Mouse (Mus musculus) CH12.LX (cell line): ENCODE data around the gene Sema6c. TPM values are rescaled to one million over a fixed set of nuclear protein-coding genes. Genes with fewer than 3 reads are reported as not detected.
A peak's percentile ranks its signal among the peaks of the same experiment; 100 is the strongest.

Experiments used
- DNase-seq: peaks from one replicate; pipeline ENCODE4 v3.0.0-alpha.2; 2013; ENCODE audit errors: extremely low read depth
- H3K27ac ChIP-seq: 2 replicates; pipeline ENCODE4 v1.5.1; 2012; ENCODE audit warnings: low read depth, mild to moderate bottlenecking, control low read depth, moderate library complexity; ENCODE audit not compliant: insufficient read depth
- H3K27me3 ChIP-seq: replicated peaks from 2 replicates; pipeline ENCODE3; 2012; ENCODE audit warnings: inconsistent platforms
- H3K36me3 ChIP-seq, 2 experiments: replicated peaks in 1 of 2; 2 replicates each; pipeline versions ENCODE3 to v1.6.1; 2012; ENCODE audit warnings: inconsistent platforms in 1 of 2, low read length in 1 of 2, mild to moderate bottlenecking in 1 of 2, mixed read lengths in 1 of 2, moderate library complexity in 1 of 2; ENCODE audit not compliant: control insufficient read depth in 1 of 2, insufficient read depth in 1 of 2
- H3K4me1 ChIP-seq, 2 experiments: 2 replicates each; pipeline ENCODE4 v1.6.1; 2012; ENCODE audit warnings: inconsistent platforms in 1 of 2, moderate library complexity in 1 of 2; ENCODE audit not compliant: insufficient read depth in 2 of 2, control insufficient read depth in 1 of 2
- H3K4me2 ChIP-seq: 2 replicates; pipeline ENCODE4 v1.6.1; 2012; ENCODE audit warnings: low read depth, mild to moderate bottlenecking, control low read depth; ENCODE audit not compliant: poor library complexity, insufficient read depth, severe bottlenecking
- H3K4me3 ChIP-seq, 3 experiments: fragments of 150-350 bp in 1 of 3; sonication (generic) in 1 of 3; replicated peaks in 1 of 3; 2 replicates each; pipeline versions ENCODE3 to v1.5.1; 2011 to 2012; ENCODE audit warnings: low read depth in 2 of 3, low read length in 2 of 3, mild to moderate bottlenecking in 2 of 3, moderate library complexity in 2 of 3, control low read depth in 1 of 3, improper control_type of control experiment in 1 of 3, inconsistent platforms in 1 of 3, mixed read lengths in 1 of 3; ENCODE audit not compliant: poor library complexity in 1 of 3
- H3K79me2 ChIP-seq: replicated peaks from 2 replicates; pipeline ENCODE4 v1.6.1; 2012; ENCODE audit warnings: mild to moderate bottlenecking, moderate library complexity; ENCODE audit not compliant: control insufficient read depth, poor library complexity, insufficient read depth, severe bottlenecking; ENCODE audit errors: extremely low read depth
- H3K9ac ChIP-seq: 2 replicates; pipeline ENCODE4 v1.6.1; 2012; ENCODE audit warnings: low read depth, mild to moderate bottlenecking, control low read depth, moderate library complexity; ENCODE audit not compliant: insufficient read depth
- H3K9me3 ChIP-seq: replicated peaks from 2 replicates; pipeline ENCODE3; 2012; ENCODE audit warnings: low read length, inconsistent platforms, mixed read lengths
- BHLHE40 ChIP-seq: IDR thresholded peaks from 2 replicates; pipeline ENCODE4 v1.6.1; 2011; ENCODE audit warnings: mild to moderate bottlenecking, low read depth, low read length, improper control_type of control experiment
- CHD1 ChIP-seq: IDR thresholded peaks from 2 replicates; pipeline ENCODE4 v1.6.1; 2012; ENCODE audit warnings: low read depth, low read length, improper control_type of control experiment, inconsistent platforms
- CHD2 ChIP-seq: IDR thresholded peaks from 2 replicates; pipeline ENCODE4 v1.6.1; 2011; ENCODE audit warnings: low read length, improper control_type of control experiment
- CTCF ChIP-seq, 2 experiments: IDR thresholded peaks in 1 of 2; conservative IDR thresholded peaks in 1 of 2; 2 replicates each; pipeline ENCODE4 v1.5.1; 2011 to 2012; ENCODE audit warnings: low read depth in 2 of 2, low read length in 2 of 2, improper control_type of control experiment in 1 of 2, inconsistent platforms in 1 of 2, mild to moderate bottlenecking in 1 of 2, moderate library complexity in 1 of 2
- E2F4 ChIP-seq: IDR thresholded peaks from 2 replicates; pipeline ENCODE4 v1.6.1; 2011; ENCODE audit warnings: low read depth, low read length, improper control_type of control experiment; ENCODE audit not compliant: insufficient replicate concordance
- ELF1 ChIP-seq: IDR thresholded peaks from 2 replicates; pipeline ENCODE4 v1.6.1; 2014; ENCODE audit warnings: low read depth, mild to moderate bottlenecking, inconsistent platforms, low read length, improper control_type of control experiment
- EP300 ChIP-seq: IDR thresholded peaks from 2 replicates; pipeline ENCODE4 v1.6.1; 2011; ENCODE audit warnings: low read length, improper control_type of control experiment
- ETS1 ChIP-seq: conservative IDR thresholded peaks from 2 replicates; pipeline ENCODE4 v1.6.1; 2012; ENCODE audit warnings: low read depth, mild to moderate bottlenecking, inconsistent platforms, low read length, improper control_type of control experiment, moderate library complexity
- GABPA ChIP-seq: IDR thresholded peaks from 2 replicates; pipeline ENCODE4 v1.6.1; 2012; ENCODE audit warnings: low read depth, low read length, improper control_type of control experiment, inconsistent platforms; ENCODE audit not compliant: insufficient replicate concordance
- HCFC1 ChIP-seq: IDR thresholded peaks from 2 replicates; pipeline ENCODE4 v1.6.1; 2012; ENCODE audit warnings: low read depth, mild to moderate bottlenecking, inconsistent platforms, low read length, improper control_type of control experiment
- IRF4 ChIP-seq: IDR thresholded peaks from 2 replicates; pipeline ENCODE4 v1.6.1; 2014; ENCODE audit warnings: low read depth, mild to moderate bottlenecking, inconsistent platforms, low read length, improper control_type of control experiment
- JUN ChIP-seq: IDR thresholded peaks from 2 replicates; pipeline ENCODE4 v1.6.1; 2011; ENCODE audit warnings: low read depth, mild to moderate bottlenecking, low read length, improper control_type of control experiment, moderate library complexity; ENCODE audit not compliant: insufficient read depth
- JUND ChIP-seq: conservative IDR thresholded peaks from 2 replicates; pipeline ENCODE4 v1.6.1; 2011; ENCODE audit warnings: low read depth, low read length, improper control_type of control experiment
- KAT2A ChIP-seq: IDR thresholded peaks from 2 replicates; pipeline ENCODE4 v1.6.1; 2012; ENCODE audit warnings: low read length, improper control_type of control experiment, inconsistent platforms; ENCODE audit not compliant: insufficient replicate concordance
- MAFK ChIP-seq: IDR thresholded peaks from 2 replicates; pipeline ENCODE4 v1.6.1; 2011; ENCODE audit warnings: low read length, improper control_type of control experiment; ENCODE audit not compliant: insufficient replicate concordance
- MAX ChIP-seq: IDR thresholded peaks from 2 replicates; pipeline ENCODE4 v1.6.1; 2011; ENCODE audit warnings: low read length, improper control_type of control experiment
- MAZ ChIP-seq: IDR thresholded peaks from 2 replicates; pipeline ENCODE4 v1.6.1; 2012; ENCODE audit warnings: low read depth, mild to moderate bottlenecking, inconsistent platforms, low read length, improper control_type of control experiment, moderate library complexity
- MEF2A ChIP-seq: IDR thresholded peaks from 2 replicates; pipeline ENCODE4 v1.6.1; 2014; ENCODE audit warnings: low read depth, mild to moderate bottlenecking, inconsistent platforms, low read length, improper control_type of control experiment, borderline replicate concordance
- MXI1 ChIP-seq: IDR thresholded peaks from 2 replicates; pipeline ENCODE4 v1.6.1; 2011; ENCODE audit warnings: mild to moderate bottlenecking, low read depth, low read length, improper control_type of control experiment
- MYC ChIP-seq: IDR thresholded peaks from 2 replicates; pipeline ENCODE4 v1.6.1; 2011; ENCODE audit warnings: low read depth, mild to moderate bottlenecking, improper control_type of control experiment, low read length
- NELFE ChIP-seq: IDR thresholded peaks from 2 replicates; pipeline ENCODE4 v1.6.1; 2011; ENCODE audit warnings: low read depth, low read length, improper control_type of control experiment
- NRF1 ChIP-seq: IDR thresholded peaks from 2 replicates; pipeline ENCODE4 v1.6.1; 2014; ENCODE audit warnings: low read depth, mild to moderate bottlenecking, inconsistent platforms, low read length, improper control_type of control experiment, moderate library complexity
- PAX5 ChIP-seq: IDR thresholded peaks from 2 replicates; pipeline ENCODE4 v1.6.1; 2012; ENCODE audit warnings: low read length, inconsistent platforms, mixed read lengths
- POLR2A ChIP-seq: IDR thresholded peaks from 2 replicates; pipeline ENCODE4 v1.6.1; 2011; ENCODE audit warnings: low read depth, mild to moderate bottlenecking, improper control_type of control experiment, low read length
- POLR2AphosphoS2 ChIP-seq: IDR thresholded peaks from 2 replicates; pipeline ENCODE4 v1.6.1; 2011; ENCODE audit warnings: low read depth, low read length, improper control_type of control experiment
- RAD21 ChIP-seq: IDR thresholded peaks from 2 replicates; pipeline ENCODE4 v1.6.1; 2011; ENCODE audit warnings: low read depth, mild to moderate bottlenecking, low read length, improper control_type of control experiment, moderate library complexity
- RCOR1 ChIP-seq: conservative IDR thresholded peaks from 2 replicates; pipeline ENCODE4 v1.6.1; 2012; ENCODE audit warnings: low read depth, mild to moderate bottlenecking, inconsistent platforms, low read length, improper control_type of control experiment
- SIN3A ChIP-seq: IDR thresholded peaks from 2 replicates; pipeline ENCODE4 v1.6.1; 2012; ENCODE audit warnings: low read length, improper control_type of control experiment, inconsistent platforms
- SMC3 ChIP-seq: IDR thresholded peaks from 2 replicates; pipeline ENCODE4 v1.6.1; 2011; ENCODE audit warnings: low read depth, low read length, improper control_type of control experiment
- TBP ChIP-seq: conservative IDR thresholded peaks from 2 replicates; pipeline ENCODE4 v1.6.1; 2011; ENCODE audit warnings: low read depth, low read length, improper control_type of control experiment
- TCF12 ChIP-seq: IDR thresholded peaks from 2 replicates; pipeline ENCODE4 v1.6.1; 2014; ENCODE audit warnings: low read depth, mild to moderate bottlenecking, inconsistent platforms, low read length, improper control_type of control experiment
- UBTF ChIP-seq: IDR thresholded peaks from 2 replicates; pipeline ENCODE4 v1.6.1; 2012; ENCODE audit warnings: low read depth, mild to moderate bottlenecking, inconsistent platforms, low read length, improper control_type of control experiment, moderate library complexity
- USF1 ChIP-seq: IDR thresholded peaks from 2 replicates; pipeline ENCODE4 v1.6.1; 2014; ENCODE audit warnings: low read depth, mild to moderate bottlenecking, inconsistent platforms, low read length, improper control_type of control experiment
- USF2 ChIP-seq: conservative IDR thresholded peaks from 2 replicates; pipeline ENCODE4 v1.6.1; 2011; ENCODE audit warnings: low read depth, low read length, improper control_type of control experiment
- ZC3H11A ChIP-seq: IDR thresholded peaks from 2 replicates; pipeline ENCODE4 v1.6.1; 2012; ENCODE audit warnings: low read depth, mild to moderate bottlenecking, inconsistent platforms, low read length, improper control_type of control experiment
- ZKSCAN1 ChIP-seq: IDR thresholded peaks from 2 replicates; pipeline ENCODE4 v1.6.1; 2012; ENCODE audit warnings: low read depth, inconsistent platforms, low read length, improper control_type of control experiment, borderline replicate concordance
- ZMIZ1 ChIP-seq: IDR thresholded peaks from 2 replicates; pipeline ENCODE4 v1.6.1; 2012; ENCODE audit warnings: low read depth, mild to moderate bottlenecking, inconsistent platforms, low read length, improper control_type of control experiment
- ZNF384 ChIP-seq: IDR thresholded peaks from 2 replicates; pipeline ENCODE4 v1.6.1; 2012; ENCODE audit warnings: low read depth, low read length, improper control_type of control experiment, inconsistent platforms
- dilution Hi-C: fragments of 300-500 bp; cut with MboI; formaldehyde crosslinking; loops from 2 replicates; pipeline ENCODE4 v1.14.3; 2020; ENCODE audit warnings: low sequenced_read_pairs; ENCODE audit not compliant: extremely low pct_unique_long_range_greater_than_20kb, extremely low pct_ligation_motif_present
- in situ Hi-C: fragments of 300-500 bp; cut with MboI; formaldehyde crosslinking; loops from 3 replicates; pipeline ENCODE4 v1.14.3; 2019; ENCODE audit warnings: low sequenced_read_pairs, low pct_ligation_motif_present, low pct_unique_long_range_greater_than_20kb, mixed read lengths
- polyA plus RNA-seq: library from polyadenylated mRNA; unstranded; fragments of >175 nt; gene quantifications from 2 replicates; pipeline ENCODE4 v1.2.1, GENCODE M21; 2012; ENCODE audit warnings: low read depth; ENCODE audit not compliant: insufficient read length
- total RNA-seq, 2 experiments: library from RNA; depleted of rRNA; stranded (reverse); fragments of 300-350 nt in 1 of 2; fragments of >200 nt in 1 of 2; gene quantifications; 2 replicates each; pipeline ENCODE4 v1.2.3; 2012 to 2014

Gene Sema6c
- total and polyA plus RNA-seq, 3 experiments: 0.30 to 0.53 TPM; not detected in 1

DNA sequence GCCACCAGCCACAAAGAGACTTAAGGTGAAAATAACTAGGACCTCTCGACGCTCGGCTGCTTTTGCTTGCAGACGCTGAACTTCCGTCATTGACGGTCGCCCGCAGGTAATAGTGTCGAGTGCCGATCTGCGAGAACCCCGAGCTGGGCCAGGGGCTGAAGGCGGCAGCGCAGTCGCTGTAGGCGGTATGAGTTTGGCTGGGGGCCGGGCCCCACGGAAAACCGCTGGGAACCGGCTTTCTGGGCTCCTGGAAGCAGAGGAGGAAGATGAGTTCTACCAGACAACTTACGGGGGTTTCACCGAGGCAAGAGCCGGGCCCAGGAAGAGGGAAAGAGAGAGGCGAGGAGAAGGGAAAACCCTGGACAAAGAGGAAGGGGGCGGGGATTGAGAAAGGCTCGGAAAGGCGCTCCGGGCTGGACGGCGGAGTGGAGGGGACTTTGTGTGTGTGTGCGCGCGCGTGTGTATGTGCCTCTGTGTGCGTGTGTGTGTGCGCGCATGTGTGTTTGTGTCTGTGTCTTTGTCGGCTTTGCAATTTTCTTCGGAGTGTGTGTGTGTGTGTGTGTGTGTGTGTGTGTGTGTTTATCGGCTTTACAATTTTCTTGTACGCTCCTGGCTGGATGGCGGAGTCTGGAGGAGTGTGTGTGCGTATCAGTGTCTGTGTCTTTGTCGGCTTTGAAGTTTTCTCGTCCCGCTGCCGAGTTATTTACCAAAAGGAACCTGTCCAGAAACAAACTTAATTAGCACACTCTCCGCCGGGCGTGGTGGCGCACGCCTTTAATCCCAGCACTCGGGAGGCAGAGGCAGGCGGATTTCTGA is 49.1 kb upstream of the Sema6c start, which contains the start of gene Vps72:
Gene Vps72, plus strand, starts transcription at position 112 of the 816 bp plus-strand sequence.
- DNase-seq: peak; percentile 90
- dilution Hi-C loops (no loop called here), in situ Hi-C loops (no loop called here)
- Histone ChIP-seq H3K27ac (peak within 1 kb of the TSS; percentile 50; the same call in 1 of the 2 replicates), H3K27me3 (no peaks in the 10 kb centered on the region), H3K4me1 (peaks cover 0 to 20% of the 10 kb centered on the region in 2 experiments; a peak in 2 of 4 replicates), H3K79me2 (peaks cover 8% of the 10 kb centered on the region), H3K4me2 (peak within 1 kb of the TSS; percentile 47), H3K9me3 (no peaks in the 10 kb centered on the region), H3K4me3 (peak within 1 kb of the TSS; percentile 73 to 79 (median 74)), H3K9ac (peak within 1 kb of the TSS; percentile 88), H3K36me3 (peaks cover 0 to 23% of the 10 kb centered on the region in 2 experiments)
- TF ChIP-seq RAD21 (no peak), PAX5 (no peak), ZNF384 (no peak; the same call in 1 of the 2 replicates), ELF1 (peak; percentile 96), BHLHE40 (peak; percentile 68; the same call in 1 of the 2 replicates), KAT2A (peak; percentile 83; the same call in 1 of the 2 replicates), ZC3H11A (no peak), POLR2A (peak; percentile 82), JUN (no peak), NELFE (peak; percentile 75), MXI1 (peak; percentile 67), JUND (no peak), ZKSCAN1 (no peak), USF1 (no peak), HCFC1 (peak; percentile 94), MEF2A (peak; percentile 65; the same call in 1 of the 2 replicates), EP300 (no peak), CHD2 (peak; percentile 37; the same call in 1 of the 2 replicates), CTCF (conservative IDR thresholded peaks at IDR 0.05 in 1 of 2, IDR thresholded peaks at IDR 0.05 in 1 of 2; ENCODE audit: low read depth in 2 of 2, low read length in 2 of 2) (no peak), UBTF (no peak), SMC3 (no peak), RCOR1 (no peak), MYC (peak; percentile 59; the same call in 1 of the 2 replicates), ETS1 (no peak), E2F4 (no peak), CHD1 (0 out of 2 replicates have a peak, but pooled peaks have one; percentile 60), TCF12 (peak; percentile 63), MAX (peak; percentile 58; the same call in 1 of the 2 replicates), ZMIZ1 (no peak), USF2 (no peak), MAFK (no peak), POLR2AphosphoS2 (no peak), TBP (peak; percentile 72; the same call in 1 of the 2 replicates), GABPA (no peak; the same call in 1 of the 2 replicates), SIN3A (peak; percentile 100), MAZ (no peak), IRF4 (peak; percentile 53; the same call in 1 of the 2 replicates), NRF1 (peak; percentile 75)
